13 mouse cellular contexts compared by ENCODE assay signal in the genomic region with DNA sequence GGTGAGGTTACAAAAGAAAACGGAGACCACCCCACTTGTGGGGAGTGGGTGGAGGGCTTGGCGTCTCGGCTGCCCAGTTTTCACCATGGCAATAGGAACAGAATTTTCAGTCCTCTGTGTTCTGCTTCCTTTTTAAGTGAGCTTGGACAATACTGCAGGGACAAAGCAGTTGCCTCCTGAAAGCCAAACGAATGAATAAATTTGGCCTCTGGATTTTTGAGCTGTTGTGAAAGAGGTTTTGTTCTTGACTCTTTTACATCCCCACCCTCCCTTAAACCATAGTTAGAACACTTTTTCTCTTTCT.
A peak's percentile ranks its signal among the peaks of the same experiment; 100 is the strongest.
DNase-seq lines count a peak whose midpoint lies in the region; ATAC-seq and TF ChIP-seq lines count a peak whose summit lies in the region.
"Had no signal": no experiment of that assay in that cellular context is flagged by ENCODE, and none has a peak within 500 bp of the region (broad histone marks: within the 10 kb centered on the region; RNA-seq: fewer than 3 reads in every experiment).

No protein-coding gene starts in this region.

- H3K9ac ChIP-seq in forebrain, embryonic 11.5 days (ENCODE audit: low read length): no peak overlapping the region
- no peak overlapping the region for H3K9ac ChIP-seq in hindbrain, embryonic 13.5 days
- H3K9ac ChIP-seq in midbrain, embryonic 15.5 days: no peak overlapping the region
- H3K9ac ChIP-seq in lung, postnatal 0 days (replicated peaks; ENCODE audit: low read depth): no peak overlapping the region
- H3K9ac ChIP-seq: heart, embryonic 13.5 days had no signal

- H3K27ac ChIP-seq in layer of hippocampus, adult 2 months: peak overlapping the region; percentile 62; the same call in 1 of the 2 replicates
- H3K27ac ChIP-seq in forebrain, embryonic 11.5 days (ENCODE audit: low read depth, low read length): no peak overlapping the region
- H3K27ac ChIP-seq in hindbrain, embryonic 13.5 days: peak overlapping the region; percentile 50
- peak overlapping the region; percentile 36 for H3K27ac ChIP-seq in midbrain, embryonic 15.5 days
- H3K27ac ChIP-seq in lung, postnatal 0 days (ENCODE audit: low read length): no peak overlapping the region
- H3K27ac ChIP-seq: heart, embryonic 13.5 days had no signal

- no peak for TF ChIP-seq EP300 in lung, postnatal 0 days (IDR thresholded peaks at IDR 0.05)

- WGBS in forebrain, embryonic 11.5 days: 14% methylated on average over 4 of the region's 4 CpGs
- WGBS in hindbrain, embryonic 13.5 days: 11% methylated on average over 4 of the region's 4 CpGs
- 6% methylated on average over 4 of the region's 4 CpGs for WGBS in midbrain, embryonic 15.5 days
- 68% methylated on average over 4 of the region's 4 CpGs for WGBS in lung, postnatal 0 days

- TF ChIP-seq CTCF in layer of hippocampus, adult 2 months (conservative IDR thresholded peaks at IDR 0.05): no peak
- no peak for TF ChIP-seq CTCF in lung, postnatal 0 days (IDR thresholded peaks at IDR 0.05)

- ATAC-seq in forebrain, embryonic 11.5 days (replicated peaks; ENCODE audit: low FRiP score): peak; percentile 63
- peak; percentile 50 for ATAC-seq in hindbrain, embryonic 13.5 days (ENCODE audit: low FRiP score)
- peak; percentile 60; the same call in 1 of the 2 replicates for ATAC-seq in midbrain, embryonic 15.5 days (replicated peaks)
- no peak for ATAC-seq in lung, postnatal 0 days

- no peaks in the 10 kb centered on the region for H3K27me3 ChIP-seq in forebrain, embryonic 11.5 days (ENCODE audit: control insufficient read depth, insufficient read depth, low read length)
- no peaks in the 10 kb centered on the region for H3K27me3 ChIP-seq in hindbrain, embryonic 13.5 days
- no peaks in the 10 kb centered on the region for H3K27me3 ChIP-seq in midbrain, embryonic 15.5 days (replicated peaks)
- no peaks in the 10 kb centered on the region for H3K27me3 ChIP-seq in lung, postnatal 0 days (replicated peaks; ENCODE audit: insufficient read depth, low read length)
- H3K27me3 ChIP-seq: heart, embryonic 13.5 days had no signal

- H3K9me3 ChIP-seq in forebrain, embryonic 11.5 days (ENCODE audit: control insufficient read depth, low read length): no peaks in the 10 kb centered on the region
- no peaks in the 10 kb centered on the region for H3K9me3 ChIP-seq in hindbrain, embryonic 13.5 days
- H3K9me3 ChIP-seq in midbrain, embryonic 15.5 days: no peaks in the 10 kb centered on the region
- H3K9me3 ChIP-seq in lung, postnatal 0 days (ENCODE audit: low read length): no peaks in the 10 kb centered on the region
- H3K9me3 ChIP-seq: heart, embryonic 13.5 days had no signal

- no peaks in the 10 kb centered on the region for H3K36me3 ChIP-seq in forebrain, embryonic 11.5 days (ENCODE audit: control insufficient read depth, insufficient read depth, low read length)
- H3K36me3 ChIP-seq in hindbrain, embryonic 13.5 days: no peaks in the 10 kb centered on the region
- no peaks in the 10 kb centered on the region for H3K36me3 ChIP-seq in midbrain, embryonic 15.5 days (replicated peaks)
- no peaks in the 10 kb centered on the region for H3K36me3 ChIP-seq in lung, postnatal 0 days (ENCODE audit: insufficient read depth, low read length)
- H3K36me3 ChIP-seq: G1E; heart, embryonic 13.5 days had no signal

- H3K4me3 ChIP-seq in layer of hippocampus, adult 2 months: no peak overlapping the region
- H3K4me3 ChIP-seq in forebrain, embryonic 11.5 days (ENCODE audit: low read depth, low read length): no peak overlapping the region
- no peak overlapping the region for H3K4me3 ChIP-seq in hindbrain, embryonic 13.5 days
- H3K4me3 ChIP-seq in midbrain, embryonic 15.5 days: no peak overlapping the region
- no peak overlapping the region for H3K4me3 ChIP-seq in lung, postnatal 0 days (ENCODE audit: low read depth, low read length)
- H3K4me3 ChIP-seq: heart, embryonic 13.5 days had no signal

- DNase-seq in layer of hippocampus, adult 2 months (ENCODE audit: low spot score in 2 of 2): no peak
- DNase-seq in layer of hippocampus, adult 9-11 months: no peak
- DNase-seq in forebrain, embryonic 11.5 days (ENCODE audit: low spot score): peak; percentile 61
- DNase-seq in B cell, adult 2 months: no peak
- no peak for DNase-seq in layer of hippocampus, adult 8-10 months (ENCODE audit: low spot score in 2 of 2)
- DNase-seq in lung, postnatal 0 days (ENCODE audit: low spot score): no peak
- DNase-seq: adrenal gland, postnatal 36 days; cerebellum, postnatal 36 days; gastrocnemius, postnatal 14 days had no signal

- H3K4me1 ChIP-seq in forebrain, embryonic 11.5 days (replicated peaks; ENCODE audit: control insufficient read depth, insufficient read depth, low read length): peaks cover 2% of the 10 kb centered on the region
- peaks cover 53% of the 10 kb centered on the region for H3K4me1 ChIP-seq in hindbrain, embryonic 13.5 days (replicated peaks)
- H3K4me1 ChIP-seq in midbrain, embryonic 15.5 days: peaks cover 27% of the 10 kb centered on the region
- H3K4me1 ChIP-seq in lung, postnatal 0 days (ENCODE audit: insufficient read depth, low read depth, low read length): peaks cover 4% of the 10 kb centered on the region; the same call in 1 of the 2 replicates

- no peak overlapping the region for H3K4me2 ChIP-seq in forebrain, embryonic 11.5 days (ENCODE audit: low read depth, low read length, severe bottlenecking)
- H3K4me2 ChIP-seq in hindbrain, embryonic 13.5 days: no peak overlapping the region; the same call in 1 of the 2 replicates
- no peak overlapping the region for H3K4me2 ChIP-seq in midbrain, embryonic 15.5 days
- no peak overlapping the region for H3K4me2 ChIP-seq in lung, postnatal 0 days (replicated peaks; ENCODE audit: low read depth, low read length)
- H3K4me2 ChIP-seq: heart, embryonic 13.5 days had no signal

Comparison
In these comparisons a context has a peak if more than half of its experiments do, and no peak if none do; other contexts are left out.
1. H3K27ac ChIP-seq: peak in layer of hippocampus, adult 2 months (single experiment), hindbrain, embryonic 13.5 days (single experiment) and midbrain, embryonic 15.5 days (single experiment); none in forebrain, embryonic 11.5 days (single experiment) and lung, postnatal 0 days (single experiment).